Mouse (Mus musculus) liver, embryonic 12.5 days (tissue): Measurements from ENCODE around the gene Pard3. TPM values are rescaled to one million over a fixed set of nuclear protein-coding genes. Genes with fewer than 3 reads are reported as not detected.

ENCODE experiments used
- ATAC-seq: fragments of 200-750 bp; cut with Nextera tagmentation; 2 replicates; pipeline ENCODE4 v1.8.0; 2017; ENCODE audit warnings: moderate number of reproducible peaks, mild to moderate bottlenecking, moderate library complexity
- H3K27ac ChIP-seq: fragments of 300-500 bp; sonication (generic); 2 replicates; pipeline ENCODE4 v1.5.1; 2016; ENCODE audit warnings: mild to moderate bottlenecking
- H3K27me3 ChIP-seq: fragments of 300-500 bp; sonication (generic); replicated peaks from 2 replicates; pipeline ENCODE4 v1.6.1; 2016; ENCODE audit warnings: mild to moderate bottlenecking, moderate library complexity
- H3K36me3 ChIP-seq: fragments of 300-500 bp; sonication (generic); 2 replicates; pipeline ENCODE4 v1.6.1; 2016; ENCODE audit warnings: mild to moderate bottlenecking, moderate library complexity
- H3K4me1 ChIP-seq: fragments of 300-500 bp; sonication (generic); 2 replicates; pipeline ENCODE4 v1.6.1; 2016
- H3K4me2 ChIP-seq: fragments of 300-500 bp; sonication (generic); 2 replicates; pipeline ENCODE4 v1.6.1; 2016; ENCODE audit warnings: mild to moderate bottlenecking, moderate library complexity
- H3K4me3 ChIP-seq: fragments of 300-500 bp; sonication (generic); 2 replicates; pipeline ENCODE4 v1.5.1; 2016; ENCODE audit warnings: mild to moderate bottlenecking, moderate library complexity
- H3K9ac ChIP-seq: fragments of 300-500 bp; sonication (generic); 2 replicates; pipeline ENCODE4 v1.6.1; 2016; ENCODE audit warnings: mild to moderate bottlenecking, moderate library complexity
- H3K9me3 ChIP-seq: fragments of 300-500 bp; sonication (generic); replicated peaks from 2 replicates; pipeline ENCODE4 v1.6.1; 2016; ENCODE audit warnings: mild to moderate bottlenecking, moderate library complexity
- WGBS: fragments of 180-500 bp; shearing (Covaris S2); methylation state at CpG from one replicate; pipeline ENCODE4 v1.1.7; 2016; ENCODE audit not compliant: insufficient replicate concordance; 5-methylcytosine and 5-hydroxymethylcytosine counted together
- polyA plus RNA-seq: library from polyadenylated mRNA; unstranded; fragments of >200 nt; fragmentation: Nextera tagmentation; extraction: Ambion mirVana; gene quantifications from 2 replicates; pipeline ENCODE4 v1.2.1, GENCODE M21; 2016

Gene Pard3
- polyA plus RNA-seq, 1 experiment from 2014 or later: 8.5 TPM

GRCm38 (mm10) chr8:127317914-127318313 lies 254.2 kb downstream of the Pard3 start:
- WGBS: 25% methylated on average over 1 of the region's 1 CpGs

DNA sequence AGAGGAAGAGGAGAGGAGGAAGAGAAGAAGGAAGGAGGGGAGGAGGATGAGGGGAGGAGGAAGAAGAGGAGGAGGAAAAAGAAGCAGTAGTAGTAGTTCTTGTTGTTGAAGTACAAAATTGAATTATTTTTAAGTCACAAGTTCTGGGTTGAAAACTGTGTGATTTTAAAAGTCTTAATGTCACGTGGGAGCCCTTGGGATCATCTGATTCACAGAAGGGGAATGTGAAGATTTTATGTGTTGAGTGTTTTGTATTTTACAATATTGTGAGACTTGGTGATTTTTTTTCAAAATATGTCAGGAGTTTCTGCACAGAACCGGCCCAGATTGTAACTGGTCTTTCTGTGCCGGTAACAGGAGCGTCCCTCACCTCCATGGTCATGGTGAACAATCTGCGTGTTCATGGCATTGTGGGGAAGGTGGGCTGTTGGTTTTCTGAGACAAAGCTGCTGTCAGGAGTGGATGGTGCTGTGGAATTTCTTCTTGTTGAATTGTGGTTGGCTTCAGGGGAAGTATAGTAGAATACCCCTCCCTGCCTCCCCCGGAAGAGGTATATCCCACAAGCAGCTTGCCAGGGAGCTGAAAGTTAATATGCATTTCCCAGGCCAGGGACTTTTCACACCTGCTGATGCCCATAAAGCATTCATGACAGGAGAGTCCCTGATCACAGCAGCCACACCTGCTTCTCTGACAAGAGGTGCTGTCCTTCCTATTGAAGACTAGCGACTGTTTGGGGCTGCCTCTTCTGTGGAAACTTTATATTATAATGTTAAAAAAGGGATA lies 254.9 kb downstream of the Pard3 start:
- WGBS: 48% methylated on average over 7 of the region's 7 CpGs
- no peak for ATAC-seq
- Histone ChIP-seq H3K4me2 (no peak overlapping the region), H3K4me3 (no peak overlapping the region), H3K9ac (no peak overlapping the region), H3K9me3 (no peaks in the 10 kb centered on the region), H3K4me1 (no peaks in the 10 kb centered on the region), H3K36me3 (no peaks in the 10 kb centered on the region), H3K27ac (no peak overlapping the region), H3K27me3 (no peaks in the 10 kb centered on the region)

More at GRCm38 (mm10) chr8:127317914-127318313, 254.2 kb downstream of the Pard3 start:
- H3K27ac ChIP-seq: no peak overlapping the region
- no peaks in the 10 kb centered on the region for H3K9me3 ChIP-seq
- no peak overlapping the region for H3K4me3 ChIP-seq
- H3K4me1 ChIP-seq: no peaks in the 10 kb centered on the region
- H3K4me2 ChIP-seq: no peak overlapping the region
- H3K9ac ChIP-seq: no peak overlapping the region
- no peaks in the 10 kb centered on the region for H3K36me3 ChIP-seq
- ATAC-seq: no peak
- no peaks in the 10 kb centered on the region for H3K27me3 ChIP-seq

DNA sequence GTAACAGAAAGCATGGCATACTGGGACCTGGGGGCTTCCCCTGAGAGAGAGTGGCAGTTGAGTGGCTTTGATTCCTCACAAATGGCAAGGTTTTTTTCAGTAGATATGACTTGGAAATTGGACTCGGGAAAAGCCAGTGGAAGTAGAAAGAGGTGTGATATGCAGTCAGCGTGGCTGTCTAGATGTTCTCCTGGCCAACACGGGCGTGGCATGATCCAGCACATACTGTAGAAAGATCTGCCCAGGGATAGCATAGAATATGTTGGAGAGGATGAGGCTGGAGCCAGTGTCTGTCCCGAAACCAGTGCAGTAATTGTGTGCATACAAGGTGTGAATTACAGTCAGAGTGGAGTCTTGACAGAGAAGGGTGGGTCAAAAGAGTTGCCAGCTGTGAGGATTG lies 257.2 kb downstream of the Pard3 start:
- ATAC-seq: no peak
- WGBS: 65% methylated on average over 5 of the region's 5 CpGs

GRCm38 (mm10) chr8:127323583-127324360 lies 260.1 kb downstream of the Pard3 start:
- Histone ChIP-seq H3K9me3 (no peaks in the 10 kb centered on the region), H3K4me2 (no peak overlapping the region), H3K9ac (no peak overlapping the region), H3K4me3 (no peak overlapping the region), H3K27me3 (no peaks in the 10 kb centered on the region), H3K27ac (no peak overlapping the region), H3K36me3 (no peaks in the 10 kb centered on the region), H3K4me1 (no peaks in the 10 kb centered on the region)
- no peak for ATAC-seq
- 78% methylated on average over 10 of the region's 10 CpGs for WGBS

More for the DNA sequence above, 257.2 kb downstream of the Pard3 start:
- H3K4me3 ChIP-seq: no peak overlapping the region
- no peak overlapping the region for H3K27ac ChIP-seq
- no peaks in the 10 kb centered on the region for H3K9me3 ChIP-seq
- H3K4me2 ChIP-seq: no peak overlapping the region
- no peak overlapping the region for H3K9ac ChIP-seq
- H3K27me3 ChIP-seq: no peaks in the 10 kb centered on the region
- H3K36me3 ChIP-seq: no peaks in the 10 kb centered on the region
- H3K4me1 ChIP-seq: no peaks in the 10 kb centered on the region

GRCm38 (mm10) chr8:127324836-127325570 lies 261.3 kb downstream of the Pard3 start:
- no peak overlapping the region for H3K27ac ChIP-seq
- WGBS: 40% methylated on average over 3 of the region's 3 CpGs

DNA sequence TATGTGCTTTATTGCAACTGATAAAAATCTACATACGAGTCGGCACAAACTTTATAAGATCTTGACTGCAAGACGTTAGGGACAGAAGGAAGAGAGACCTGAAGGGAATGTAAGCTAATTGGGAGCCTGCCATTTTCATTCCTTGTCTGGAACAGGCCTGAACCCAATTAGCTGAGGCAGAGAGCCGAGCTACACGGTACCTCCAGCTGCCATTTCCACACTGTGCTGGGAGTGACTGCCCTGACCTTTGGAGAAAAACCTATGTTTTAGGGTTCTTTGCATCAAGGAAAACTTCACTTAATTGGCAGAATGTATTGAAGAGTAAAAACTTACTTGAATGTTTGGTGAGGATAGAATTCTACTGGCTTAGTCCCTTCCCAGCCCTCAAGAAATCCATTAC lies 262.1 kb downstream of the Pard3 start:
- 50% methylated on average over 5 of the region's 5 CpGs for WGBS
- H3K4me1 ChIP-seq: peaks cover 4% of the 10 kb centered on the region; the same call in 1 of the 2 replicates
- H3K4me3 ChIP-seq: no peak overlapping the region
- H3K9me3 ChIP-seq: no peaks in the 10 kb centered on the region
- no peak overlapping the region for H3K27ac ChIP-seq
- no peaks in the 10 kb centered on the region for H3K27me3 ChIP-seq
- no peak overlapping the region for H3K4me2 ChIP-seq
- H3K36me3 ChIP-seq: no peaks in the 10 kb centered on the region
- H3K9ac ChIP-seq: no peak overlapping the region
- no peak for ATAC-seq

More at GRCm38 (mm10) chr8:127324836-127325570, 261.3 kb downstream of the Pard3 start:
- no peak overlapping the region for H3K4me3 ChIP-seq
- H3K36me3 ChIP-seq: no peaks in the 10 kb centered on the region
- no peaks in the 10 kb centered on the region for H3K9me3 ChIP-seq
- no peak overlapping the region for H3K9ac ChIP-seq
- no peak overlapping the region for H3K4me2 ChIP-seq
- no peak for ATAC-seq
- H3K27me3 ChIP-seq: no peaks in the 10 kb centered on the region
- H3K4me1 ChIP-seq: no peaks in the 10 kb centered on the region

DNA sequence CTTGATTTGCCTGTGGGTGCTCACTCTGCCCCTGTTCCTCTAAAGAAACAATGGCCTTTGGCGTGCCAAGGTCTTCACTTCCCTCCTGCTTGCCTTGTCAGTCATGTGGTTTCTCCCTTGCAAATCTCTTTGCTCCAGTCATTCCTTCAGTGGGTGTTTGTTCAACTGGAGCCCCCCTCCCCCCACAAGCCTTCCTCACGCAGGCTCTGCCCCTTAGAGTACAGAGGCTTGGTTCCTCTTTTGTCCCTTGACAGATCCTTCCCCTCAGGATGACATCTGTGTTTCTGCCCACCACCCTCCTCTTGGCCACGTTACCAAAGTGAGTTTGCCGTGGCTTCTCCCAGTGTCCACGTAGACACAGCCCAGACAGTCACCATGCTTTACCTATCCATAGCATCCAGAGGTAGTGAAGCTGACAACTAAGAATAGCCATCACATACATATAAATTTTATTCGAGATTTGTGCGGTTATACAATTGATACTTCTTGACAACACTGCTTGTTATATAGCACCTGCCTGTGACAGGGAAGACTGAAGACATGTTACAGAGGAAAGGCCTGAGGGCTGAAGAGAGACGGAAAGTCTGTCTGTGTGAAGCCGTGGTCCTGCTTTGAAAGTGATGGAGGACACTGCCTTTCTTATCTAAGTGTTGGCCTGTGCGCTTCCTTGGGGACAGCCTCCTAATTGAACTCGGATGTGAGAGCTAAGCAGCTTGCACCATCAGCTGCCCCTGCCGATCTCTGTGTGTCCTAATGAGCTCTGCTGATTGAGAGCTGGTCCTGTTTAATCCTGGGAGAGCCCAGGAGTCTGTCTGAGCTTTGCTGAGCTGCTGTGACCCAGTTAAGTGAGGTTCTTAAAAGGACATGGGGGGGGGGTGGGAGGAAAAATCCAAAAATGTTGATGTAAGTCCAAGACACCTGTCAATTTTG lies 266.8 kb downstream of the Pard3 start:
- Histone ChIP-seq H3K4me1 (peaks cover 5% of the 10 kb centered on the region; the same call in 1 of the 2 replicates), H3K4me3 (no peak overlapping the region), H3K9ac (no peak overlapping the region), H3K27me3 (no peaks in the 10 kb centered on the region), H3K27ac (no peak overlapping the region), H3K4me2 (no peak overlapping the region), H3K9me3 (no peaks in the 10 kb centered on the region), H3K36me3 (no peaks in the 10 kb centered on the region)
- 0 out of 2 replicates have a peak, but pooled peaks have one; percentile 21 for ATAC-seq
- WGBS: 21% methylated on average over 12 of the region's 12 CpGs

- no peak overlapping the region for H3K27ac ChIP-seq
- H3K4me1 ChIP-seq: peaks cover 5% of the 10 kb centered on the region; the same call in 1 of the 2 replicates
- H3K9ac ChIP-seq: no peak overlapping the region
- WGBS: 97% methylated on average over 1 of the region's 1 CpGs
- no peaks in the 10 kb centered on the region for H3K9me3 ChIP-seq
- H3K4me2 ChIP-seq: no peak overlapping the region
- H3K36me3 ChIP-seq: no peaks in the 10 kb centered on the region
- no peak overlapping the region for H3K4me3 ChIP-seq
- ATAC-seq: no peak
- H3K27me3 ChIP-seq: no peaks in the 10 kb centered on the region
Observed at GRCm38 (mm10) chr8:127331751-127332150, 268.1 kb downstream of the Pard3 start.

GRCm38 (mm10) chr8:127335216-127335615 lies 271.5 kb downstream of the Pard3 start:
- no peak for ATAC-seq
- Histone ChIP-seq H3K4me1 (peaks cover 5% of the 10 kb centered on the region; the same call in 1 of the 2 replicates), H3K9ac (no peak overlapping the region), H3K36me3 (no peaks in the 10 kb centered on the region), H3K4me3 (no peak overlapping the region), H3K9me3 (no peaks in the 10 kb centered on the region), H3K27ac (no peak overlapping the region), H3K4me2 (no peak overlapping the region), H3K27me3 (no peaks in the 10 kb centered on the region)
- WGBS: 70% methylated on average over 1 of the region's 1 CpGs

DNA sequence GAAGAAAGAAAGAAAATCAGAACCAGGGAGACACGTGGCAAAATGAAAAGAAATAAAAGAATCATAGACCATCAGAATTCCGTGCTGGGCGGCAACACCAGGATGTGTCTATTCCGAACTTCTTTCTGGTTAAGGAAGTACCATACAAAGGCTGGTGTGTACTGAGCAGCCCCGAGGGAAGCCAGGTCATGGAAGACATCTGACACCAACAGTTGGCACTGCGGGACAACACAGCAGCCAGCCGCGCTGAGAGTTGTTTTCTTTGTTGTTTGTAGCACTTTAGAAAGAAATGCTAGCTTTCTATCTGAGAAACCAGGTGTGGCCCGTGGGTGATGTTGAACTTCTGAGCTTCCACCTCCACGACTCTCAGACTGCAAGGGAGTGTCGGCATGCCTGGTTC lies 274.5 kb downstream of the Pard3 start:
- H3K4me1 ChIP-seq: no peaks in the 10 kb centered on the region
- H3K27ac ChIP-seq: no peak overlapping the region
- H3K9me3 ChIP-seq: no peaks in the 10 kb centered on the region
- 76% methylated on average over 11 of the region's 11 CpGs for WGBS
- H3K36me3 ChIP-seq: no peaks in the 10 kb centered on the region
- no peak for ATAC-seq
- H3K4me2 ChIP-seq: no peak overlapping the region
- H3K4me3 ChIP-seq: no peak overlapping the region
- no peaks in the 10 kb centered on the region for H3K27me3 ChIP-seq
- no peak overlapping the region for H3K9ac ChIP-seq

GRCm38 (mm10) chr8:127341046-127341445 lies 277.4 kb downstream of the Pard3 start:
- H3K4me3 ChIP-seq: no peak overlapping the region
- no peak overlapping the region for H3K9ac ChIP-seq
- WGBS: 70% methylated on average over 7 of the region's 7 CpGs
- no peak for ATAC-seq
- no peaks in the 10 kb centered on the region; the same call in 1 of the 2 replicates for H3K4me1 ChIP-seq
- no peaks in the 10 kb centered on the region for H3K36me3 ChIP-seq
- H3K27ac ChIP-seq: no peak overlapping the region
- H3K9me3 ChIP-seq: no peaks in the 10 kb centered on the region
- H3K4me2 ChIP-seq: no peak overlapping the region
- H3K27me3 ChIP-seq: no peaks in the 10 kb centered on the region
